Mouse (Mus musculus): ENCODE data around the gene Hoxa11. TPM values are rescaled to one million over a fixed set of nuclear protein-coding genes. Genes with fewer than 3 reads are reported as not detected.

The Hoxa11 gene
- polyA plus RNA-seq, 1 experiment from 2014 or later, result not detected

DNA sequence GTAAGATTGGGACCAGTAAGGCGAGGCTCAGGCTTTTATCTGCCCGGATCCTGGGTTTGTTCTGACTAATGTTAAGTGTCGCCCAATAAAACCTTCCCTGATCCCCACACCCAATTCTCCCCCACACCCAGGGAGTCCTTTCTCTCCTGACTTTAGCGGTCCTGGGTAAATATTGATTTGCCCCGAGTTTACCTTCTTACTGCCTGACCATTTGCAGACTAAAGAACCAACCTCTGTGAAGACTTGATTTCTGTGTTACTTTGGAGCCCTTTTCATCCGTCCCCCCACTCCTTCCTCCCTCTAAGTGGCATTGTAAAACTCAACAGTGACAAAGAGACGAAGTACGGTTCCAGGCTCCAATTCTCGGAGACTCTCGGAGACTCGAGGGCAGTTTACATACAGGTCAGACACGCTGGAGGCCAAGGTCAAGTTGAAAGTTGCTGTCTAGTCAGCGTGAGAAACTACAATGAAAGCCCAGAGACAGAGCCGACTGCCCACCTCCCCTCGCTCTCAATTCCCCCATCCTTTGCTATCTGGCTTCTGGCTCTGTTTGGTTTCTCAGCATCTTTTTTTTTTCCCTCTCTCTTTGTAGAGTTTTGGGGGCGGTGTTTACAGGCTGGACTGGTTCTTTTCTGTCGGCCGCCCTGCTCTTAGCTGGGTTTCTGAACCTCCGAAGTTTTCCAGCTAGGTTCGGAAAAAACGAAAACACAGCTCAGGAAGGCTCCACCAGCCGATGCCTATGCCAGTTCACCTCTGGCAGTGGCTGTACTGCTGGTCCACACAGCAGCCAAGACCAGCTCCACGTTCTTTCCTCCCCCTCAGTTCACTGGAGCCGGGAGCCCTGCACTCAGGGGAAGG is 17.1 kb upstream of the Hoxa11 start:
- Histone ChIP-seq H3K4me1 (peaks cover 15% of the 10 kb centered on the region), H3K9me3 (replicated peaks) (no peaks in the 10 kb centered on the region), H3K27ac (replicated peaks) (no peak overlapping the region), H3K36me3 (no peaks in the 10 kb centered on the region), H3K27me3 (ENCODE audit: low read depth, poor library complexity, severe bottlenecking) (peaks cover 100% of the 10 kb centered on the region), H3K4me3 (no peak overlapping the region)
- 2% methylated on average over 24 of the region's 24 CpGs for WGBS
- DNase-seq (ENCODE audit: low spot score), result peak; percentile 54

- Histone ChIP-seq H3K27me3 (ENCODE audit: low read depth, poor library complexity, severe bottlenecking) (peaks cover 100% of the 10 kb centered on the region), H3K4me1 (peaks cover 15% of the 10 kb centered on the region), H3K36me3 (no peaks in the 10 kb centered on the region), H3K27ac (replicated peaks) (no peak overlapping the region), H3K9me3 (replicated peaks) (no peaks in the 10 kb centered on the region), H3K4me3 (no peak overlapping the region)
- 3% methylated on average over 9 of the region's 9 CpGs for WGBS
- peak; percentile 49 for DNase-seq (ENCODE audit: low spot score)
These were observed 16.3 kb upstream of the Hoxa11 start for GRCm38 (mm10) chr6:52261751-52262462.

GRCm38 (mm10) chr6:52260654-52261575 is 15.3 kb upstream of the Hoxa11 start, which contains the start of gene Hoxa13:
Hoxa13 (minus strand) TSS chr6:52260880.
- H3K4me3 ChIP-seq, result peak within 1 kb of the TSS; percentile 44
- H3K4me1 ChIP-seq, result peaks cover 15% of the 10 kb centered on the region
- DNase-seq (ENCODE audit: low spot score), result peak; percentile 67
- no peak within 1 kb of the TSS for H3K27ac ChIP-seq (replicated peaks)
- no peaks in the 10 kb centered on the region for H3K9me3 ChIP-seq (replicated peaks)
- no peaks in the 10 kb centered on the region for H3K36me3 ChIP-seq
- WGBS, result 0% methylated on average over 57 of the region's 72 CpGs
- H3K27me3 ChIP-seq (ENCODE audit: low read depth, poor library complexity, severe bottlenecking), result peaks cover 100% of the 10 kb centered on the region

DNA sequence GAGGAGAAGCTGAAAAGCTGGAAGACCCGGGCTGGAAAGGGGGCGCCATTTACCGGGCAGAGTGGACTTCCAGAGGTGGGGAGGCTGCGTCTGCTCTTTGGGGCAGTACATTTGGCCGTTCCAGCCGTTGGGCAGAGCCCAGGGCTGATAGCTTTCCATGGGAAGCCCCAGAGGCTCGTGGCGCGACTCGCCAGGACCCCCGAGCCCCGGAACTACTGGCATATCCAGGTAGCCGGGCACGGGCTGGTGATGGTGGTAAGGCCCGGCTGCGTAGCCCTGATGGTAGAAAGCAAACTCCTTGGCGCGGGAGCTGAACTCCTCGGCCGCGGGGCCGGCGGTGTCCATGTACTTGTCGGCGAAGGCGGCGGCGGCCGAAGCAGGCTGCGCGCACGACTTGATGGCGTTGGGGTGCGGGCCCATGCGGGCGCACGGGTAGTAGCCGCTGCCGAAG is 14.2 kb upstream of the Hoxa11 start:
- peaks cover 100% of the 10 kb centered on the region for H3K27me3 ChIP-seq (ENCODE audit: low read depth, poor library complexity, severe bottlenecking)
- WGBS, result 1% methylated on average over 37 of the region's 39 CpGs
- H3K36me3 ChIP-seq, result no peaks in the 10 kb centered on the region
- peak; percentile 60 for DNase-seq (ENCODE audit: low spot score)
- peaks cover 15% of the 10 kb centered on the region for H3K4me1 ChIP-seq
- no peaks in the 10 kb centered on the region for H3K9me3 ChIP-seq (replicated peaks)
- no peak overlapping the region for H3K27ac ChIP-seq (replicated peaks)
- peak overlapping the region; percentile 21 for H3K4me3 ChIP-seq

DNA sequence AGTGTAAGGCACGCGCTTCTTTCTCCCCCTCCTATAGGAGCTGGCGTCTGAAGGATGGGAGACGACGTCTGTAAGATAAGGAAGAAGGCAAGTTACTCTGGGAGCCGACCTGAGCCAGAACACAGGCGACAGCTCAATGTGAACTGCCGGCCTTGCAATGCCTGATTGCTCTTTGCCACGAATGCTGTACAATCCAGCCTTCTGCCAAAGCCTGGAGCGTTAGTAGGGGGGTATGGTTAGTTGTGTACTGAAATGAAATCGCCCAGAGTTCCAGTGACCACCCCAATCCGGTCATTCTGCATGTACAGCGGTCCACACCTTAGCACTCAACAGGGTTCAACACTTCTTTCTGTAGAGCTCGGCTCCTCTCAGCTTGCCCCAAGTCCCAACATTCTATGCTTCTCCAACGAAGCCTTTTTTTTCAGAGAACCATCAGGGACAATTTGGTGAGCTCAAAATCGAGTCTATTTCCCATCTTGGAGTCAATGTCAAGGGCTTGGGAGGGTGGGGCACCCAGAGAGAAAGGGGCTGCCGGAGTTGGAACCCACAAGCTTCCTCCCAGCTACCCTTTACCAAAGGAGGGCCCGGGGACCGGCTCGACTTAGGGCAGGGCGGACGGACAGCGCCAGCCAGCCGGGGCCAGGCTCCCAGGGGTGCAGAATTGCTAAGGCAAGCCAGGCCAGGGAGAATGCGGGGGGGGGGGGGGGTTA is 13.6 kb upstream of the Hoxa11 start:
- Histone ChIP-seq H3K4me3 (no peak overlapping the region), H3K27me3 (ENCODE audit: low read depth, poor library complexity, severe bottlenecking) (peaks cover 100% of the 10 kb centered on the region), H3K9me3 (replicated peaks) (no peaks in the 10 kb centered on the region), H3K4me1 (peaks cover 15% of the 10 kb centered on the region), H3K27ac (replicated peaks) (no peak overlapping the region), H3K36me3 (no peaks in the 10 kb centered on the region)
- WGBS, result under 1% methylated on average over 24 of the region's 25 CpGs
- DNase-seq (ENCODE audit: low spot score), result peak; percentile 63

GRCm38 (mm10) chr6:52256956-52257355 is 11.3 kb upstream of the Hoxa11 start:
- WGBS, result 2% methylated on average over 6 of the region's 6 CpGs

GRCm38 (mm10) chr6:52253511-52254500 is 8.2 kb upstream of the Hoxa11 start:
- H3K4me3 ChIP-seq, result peak overlapping the region; percentile 17; the same call in 1 of the 2 replicates
- no peaks in the 10 kb centered on the region for H3K36me3 ChIP-seq
- under 1% methylated on average over 59 of the region's 59 CpGs for WGBS
- DNase-seq (ENCODE audit: low spot score), result peak; percentile 63
- H3K9me3 ChIP-seq (replicated peaks), result no peaks in the 10 kb centered on the region
- H3K27ac ChIP-seq (replicated peaks), result no peak overlapping the region
- H3K27me3 ChIP-seq (ENCODE audit: low read depth, poor library complexity, severe bottlenecking), result peaks cover 100% of the 10 kb centered on the region
- H3K4me1 ChIP-seq, result peaks cover 5% of the 10 kb centered on the region

More at GRCm38 (mm10) chr6:52256956-52257355, 11.3 kb upstream of the Hoxa11 start:
- Histone ChIP-seq H3K36me3 (no peaks in the 10 kb centered on the region), H3K4me1 (peaks cover 20% of the 10 kb centered on the region), H3K27me3 (ENCODE audit: low read depth, poor library complexity, severe bottlenecking) (peaks cover 100% of the 10 kb centered on the region), H3K4me3 (no peak overlapping the region), H3K27ac (replicated peaks) (no peak overlapping the region), H3K9me3 (replicated peaks) (no peaks in the 10 kb centered on the region)
- DNase-seq (ENCODE audit: low spot score), result peak; percentile 80

DNA sequence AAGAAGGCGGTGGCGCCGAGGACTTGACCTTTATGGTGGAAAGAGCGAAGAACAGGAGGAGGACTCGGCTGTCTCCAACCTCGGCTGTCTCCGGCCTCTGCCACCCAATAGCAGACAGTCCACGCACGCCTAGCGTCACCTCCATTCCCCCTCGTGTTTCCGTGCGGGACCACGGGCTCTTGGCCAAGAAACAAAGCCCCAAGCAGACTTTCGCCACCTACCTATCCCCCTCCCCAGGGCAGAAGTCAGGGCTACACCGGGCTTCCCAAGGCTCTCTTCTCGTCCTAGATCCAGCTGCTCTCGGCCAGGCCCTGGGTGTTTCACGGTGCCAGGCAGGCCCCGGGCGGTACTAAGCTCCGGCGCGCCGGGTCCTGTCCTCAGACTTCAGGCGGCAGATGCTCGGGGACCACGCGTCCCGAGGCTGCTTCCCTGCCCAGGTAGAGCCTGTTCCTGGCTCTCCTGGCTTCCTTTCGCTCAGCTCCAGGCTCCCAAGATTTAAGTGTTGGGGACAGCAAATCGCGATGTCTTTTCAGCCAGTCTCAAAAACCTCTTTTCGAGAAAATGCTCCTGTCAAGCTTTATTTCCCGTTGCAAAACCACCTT is 7.3 kb upstream of the Hoxa11 start:
- WGBS, result under 1% methylated on average over 35 of the region's 35 CpGs
- H3K4me3 ChIP-seq, result 0 out of 2 replicates have a peak overlapping the region, but pooled peaks have one; percentile 17
- H3K9me3 ChIP-seq (replicated peaks), result no peaks in the 10 kb centered on the region
- H3K27me3 ChIP-seq (ENCODE audit: low read depth, poor library complexity, severe bottlenecking), result peaks cover 100% of the 10 kb centered on the region
- peaks cover 8% of the 10 kb centered on the region for H3K4me1 ChIP-seq
- H3K27ac ChIP-seq (replicated peaks), result no peak overlapping the region
- peak; percentile 70 for DNase-seq (ENCODE audit: low spot score)
- no peaks in the 10 kb centered on the region for H3K36me3 ChIP-seq

DNA sequence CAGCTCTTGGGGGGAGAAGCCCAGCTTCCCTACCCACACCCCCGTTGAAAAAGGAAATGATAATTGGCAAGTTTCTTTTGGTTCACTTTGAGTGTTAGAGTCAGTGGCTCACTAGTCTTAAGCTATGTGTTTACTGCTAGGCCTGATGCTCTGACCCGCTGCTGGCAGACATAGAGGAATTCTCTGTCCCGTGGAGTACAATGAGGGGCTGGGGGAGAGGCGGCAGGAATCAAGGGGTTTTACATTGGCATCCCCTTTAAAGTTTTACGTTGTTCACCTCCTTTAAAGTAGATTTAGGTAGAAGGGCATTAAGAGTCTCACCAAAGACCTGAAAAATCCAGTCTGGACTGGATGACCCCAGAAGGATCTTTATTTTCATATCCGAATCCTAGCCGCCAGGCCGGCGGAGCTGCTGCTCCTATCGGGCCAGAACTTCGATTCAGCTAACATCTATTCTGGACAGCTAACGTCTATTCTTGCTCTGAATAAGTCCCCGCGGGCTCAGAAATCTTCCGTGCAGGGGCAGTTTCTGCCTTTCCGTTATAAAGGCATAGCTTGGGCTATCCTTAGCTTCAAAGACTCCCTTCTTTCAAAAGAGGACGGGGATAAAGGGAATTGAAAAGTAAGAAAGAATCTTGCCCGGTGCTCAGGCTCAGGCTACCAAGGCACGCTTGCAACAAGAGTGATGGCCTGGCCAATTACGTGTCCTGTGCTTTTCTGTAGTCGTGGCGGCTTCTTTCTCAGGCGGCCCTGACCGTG is 6.6 kb upstream of the Hoxa11 start:
- Histone ChIP-seq H3K27me3 (ENCODE audit: low read depth, poor library complexity, severe bottlenecking) (peaks cover 100% of the 10 kb centered on the region), H3K9me3 (replicated peaks) (no peaks in the 10 kb centered on the region), H3K27ac (replicated peaks) (no peak overlapping the region), H3K4me1 (peaks cover 8% of the 10 kb centered on the region), H3K4me3 (no peak overlapping the region), H3K36me3 (no peaks in the 10 kb centered on the region)
- 1% methylated on average over 24 of the region's 24 CpGs for WGBS
- DNase-seq (ENCODE audit: low spot score), result no peak

- no peaks in the 10 kb centered on the region for H3K9me3 ChIP-seq (replicated peaks)
These were observed 5.7 kb upstream of the Hoxa11 start for GRCm38 (mm10) chr6:52251177-52251879.

More at GRCm38 (mm10) chr6:52251177-52251879, 5.7 kb upstream of the Hoxa11 start:
- 14% methylated on average over 7 of the region's 7 CpGs for WGBS
- no peak overlapping the region for H3K27ac ChIP-seq (replicated peaks)
- H3K27me3 ChIP-seq (ENCODE audit: low read depth, poor library complexity, severe bottlenecking), result peaks cover 100% of the 10 kb centered on the region
- H3K4me1 ChIP-seq, result peaks cover 8% of the 10 kb centered on the region
- H3K4me3 ChIP-seq, result no peak overlapping the region
- H3K36me3 ChIP-seq, result no peaks in the 10 kb centered on the region
- DNase-seq (ENCODE audit: low spot score), result no peak

Measured in midbrain, embryonic 10.5 days (tissue).